Mouse (Mus musculus) hindbrain, embryonic 11.5 days (tissue): ENCODE data around the gene Pds5a. TPM values are rescaled to one million over a fixed set of nuclear protein-coding genes. Genes with fewer than 3 reads are reported as not detected.
"Not testable (repeated sequence)": the region's sequence is repeated elsewhere in the genome, so short reads cannot be mapped to it uniquely, and the experiment has no call there.

Experiments used
- ATAC-seq: fragments of 200-750 bp; cut with Nextera tagmentation; 2 replicates; pipeline ENCODE4 v1.8.0; 2017; ENCODE audit warnings: mild to moderate bottlenecking, moderate TSS enrichment, moderate library complexity; ENCODE audit not compliant: low FRiP score
- DNase-seq: peaks from one replicate; pipeline ENCODE4 v3.0.0-alpha.2; 2015; ENCODE audit warnings: low spot score
- H3K27ac ChIP-seq: fragments of 300-500 bp; sonication (generic); 2 replicates; pipeline ENCODE4 v1.5.1; 2014; ENCODE audit warnings: mild to moderate bottlenecking, low read depth, low read length
- H3K27me3 ChIP-seq: fragments of 300-500 bp; sonication (generic); 2 replicates; pipeline ENCODE4 v1.6.1; 2014; ENCODE audit warnings: mild to moderate bottlenecking, low read length, moderate library complexity, mixed read lengths; ENCODE audit not compliant: control insufficient read depth, insufficient read depth
- H3K36me3 ChIP-seq: fragments of 300-500 bp; sonication (generic); 2 replicates; pipeline ENCODE4 v1.6.1; 2014; ENCODE audit warnings: mild to moderate bottlenecking, low read length, moderate library complexity, mixed read lengths; ENCODE audit not compliant: control insufficient read depth, insufficient read depth
- H3K4me1 ChIP-seq: fragments of 300-500 bp; sonication (generic); replicated peaks from 2 replicates; pipeline ENCODE4 v1.6.1; 2014; ENCODE audit warnings: low read length, mixed read lengths; ENCODE audit not compliant: control insufficient read depth, insufficient read depth
- H3K4me2 ChIP-seq: fragments of 300-500 bp; sonication (generic); replicated peaks from 2 replicates; pipeline ENCODE4 v1.6.1; 2014; ENCODE audit warnings: mild to moderate bottlenecking, low read depth, low read length
- H3K4me3 ChIP-seq: fragments of 300-500 bp; sonication (generic); 2 replicates; pipeline ENCODE4 v1.5.1; 2014; ENCODE audit warnings: low read depth, low read length
- H3K9ac ChIP-seq: fragments of 300-500 bp; sonication (generic); 2 replicates; pipeline ENCODE4 v1.6.1; 2014; ENCODE audit warnings: low read depth, low read length
- H3K9me3 ChIP-seq: fragments of 300-500 bp; sonication (generic); 2 replicates; pipeline ENCODE4 v1.6.1; 2016; ENCODE audit warnings: low read length; ENCODE audit not compliant: control insufficient read depth
- WGBS: fragments of 180-500 bp; shearing (Covaris S2); extraction: QIAGEN DNeasy Blood & Tissue Kit; methylation state at CpG from one replicate; pipeline ENCODE4 v1.1.7; 2014; 5-methylcytosine and 5-hydroxymethylcytosine counted together
- polyA plus RNA-seq: library from polyadenylated mRNA; unstranded; fragments of >200 nt; fragmentation: Nextera tagmentation; extraction: Ambion mirVana; gene quantifications from 2 replicates; pipeline ENCODE4 v1.2.1, GENCODE M21; 2014

Gene Pds5a
- polyA plus RNA-seq, result 114 and 125 TPM in 2 replicates

- Histone ChIP-seq H3K4me2 (peak within 1 kb of the TSS; percentile 70), H3K27ac (peak within 1 kb of the TSS; percentile 97), H3K27me3 (no peaks in the 10 kb centered on the region), H3K9me3 (no peaks in the 10 kb centered on the region), H3K36me3 (no peaks in the 10 kb centered on the region), H3K4me3 (peak within 1 kb of the TSS; percentile 98), H3K4me1 (no peaks in the 10 kb centered on the region; the same call in 1 of the 2 replicates), H3K9ac (peak within 1 kb of the TSS; percentile 97)
- WGBS, result under 1% methylated on average over 67 of the region's 140 CpGs
- DNase-seq (peak; percentile 93), ATAC-seq (peak; percentile 90)
These were observed at the start of gene Pds5a for GRCm38 (mm10) chr5:65697836-65698758. TSS of gene Pds5a (minus strand) at chr5:65698273.

- no peak for DNase-seq
These were observed 48.8 kb upstream of the Pds5a start for GRCm38 (mm10) chr5:65746908-65747307.

GRCm38 (mm10) chr5:65739366-65739765 is 41.3 kb upstream of the Pds5a start:
- Histone ChIP-seq H3K4me1 (no peaks in the 10 kb centered on the region), H3K36me3 (no peaks in the 10 kb centered on the region), H3K9me3 (no peaks in the 10 kb centered on the region), H3K27ac (no peak overlapping the region), H3K4me2 (no peak overlapping the region), H3K4me3 (no peak overlapping the region), H3K27me3 (no peaks in the 10 kb centered on the region), H3K9ac (no peak overlapping the region)
- DNase-seq, result no peak
- ATAC-seq, result no peak
- WGBS, result 95% methylated on average over 3 of the region's 3 CpGs

More at GRCm38 (mm10) chr5:65746908-65747307, 48.8 kb upstream of the Pds5a start:
- Histone ChIP-seq H3K9me3 (no peaks in the 10 kb centered on the region), H3K27me3 (no peaks in the 10 kb centered on the region), H3K36me3 (no peaks in the 10 kb centered on the region), H3K9ac (no peak overlapping the region), H3K4me1 (no peaks in the 10 kb centered on the region), H3K27ac (no peak overlapping the region), H3K4me2 (no peak overlapping the region), H3K4me3 (no peak overlapping the region)
- 90% methylated on average over 5 of the region's 5 CpGs for WGBS
- ATAC-seq, result no peak

GRCm38 (mm10) chr5:65735601-65736000 is 37.5 kb upstream of the Pds5a start:
- H3K4me2 ChIP-seq, result no peak overlapping the region
- ATAC-seq (no peak), DNase-seq (no peak)
- H3K4me1 ChIP-seq, result no peaks in the 10 kb centered on the region
- H3K27ac ChIP-seq, result no peak overlapping the region
- no peak overlapping the region for H3K4me3 ChIP-seq
- 91% methylated on average over 2 of the region's 2 CpGs for WGBS
- H3K9me3 ChIP-seq, result no peaks in the 10 kb centered on the region
- no peak overlapping the region for H3K9ac ChIP-seq
- H3K36me3 ChIP-seq, result no peaks in the 10 kb centered on the region
- H3K27me3 ChIP-seq, result no peaks in the 10 kb centered on the region

- Histone ChIP-seq H3K4me2 (no peak overlapping the region), H3K27ac (no peak overlapping the region), H3K27me3 (no peaks in the 10 kb centered on the region), H3K4me3 (no peak overlapping the region), H3K4me1 (no peaks in the 10 kb centered on the region), H3K36me3 (no peaks in the 10 kb centered on the region), H3K9ac (no peak overlapping the region), H3K9me3 (no peaks in the 10 kb centered on the region)
- WGBS, result 69% methylated on average over 9 of the region's 9 CpGs
- ATAC-seq (no peak), DNase-seq (no peak)
These were observed 33.3 kb upstream of the Pds5a start for GRCm38 (mm10) chr5:65731173-65732007.

- Histone ChIP-seq H3K4me1 (no peaks in the 10 kb centered on the region), H3K9me3 (no peaks in the 10 kb centered on the region), H3K27me3 (no peaks in the 10 kb centered on the region), H3K9ac (peak overlapping the region; percentile 54), H3K27ac (peak overlapping the region; percentile 6; the same call in 1 of the 2 replicates), H3K4me3 (peak overlapping the region; percentile 27), H3K4me2 (peak overlapping the region; percentile 50), H3K36me3 (no peaks in the 10 kb centered on the region)
- DNase-seq (peak; percentile 65), ATAC-seq (peak; percentile 78)
- WGBS, result 0% methylated on average over 23 of the region's 23 CpGs
These were observed 26.4 kb upstream of the Pds5a start for GRCm38 (mm10) chr5:65724311-65725054.

GRCm38 (mm10) chr5:65718368-65718767 is 20.3 kb upstream of the Pds5a start:
- DNase-seq, result no peak
- Histone ChIP-seq H3K27me3 (no peaks in the 10 kb centered on the region), H3K4me2 (no peak overlapping the region), H3K4me3 (no peak overlapping the region), H3K9me3 (no peaks in the 10 kb centered on the region), H3K4me1 (no peaks in the 10 kb centered on the region), H3K36me3 (no peaks in the 10 kb centered on the region), H3K9ac (no peak overlapping the region), H3K27ac (no peak overlapping the region)
- ATAC-seq, result no peak
- 32% methylated on average over 3 of the region's 3 CpGs for WGBS

- not testable (repeated sequence) for H3K27ac ChIP-seq, ATAC-seq, H3K9ac ChIP-seq, H3K4me1 ChIP-seq, H3K27me3 ChIP-seq, H3K36me3 ChIP-seq, DNase-seq, H3K4me3 ChIP-seq, H3K9me3 ChIP-seq, H3K4me2 ChIP-seq
- WGBS, result 96% methylated on average over 8 of the region's 8 CpGs
These were observed 19.8 kb upstream of the Pds5a start for GRCm38 (mm10) chr5:65717903-65718211.
